Mouse (Mus musculus) E14TG2a.4 (cell line): ENCODE measurements around the gene 4930407I10Rik.

Experiments used
- CTCF ChIP-seq: conservative IDR thresholded peaks from 2 replicates; pipeline ENCODE4 v1.5.1; 2014; ENCODE audit warnings: low read length
- NANOG ChIP-seq: IDR thresholded peaks from 2 replicates; pipeline ENCODE4 v1.6.1; 2014; ENCODE audit warnings: borderline replicate concordance, low read length, mixed read lengths
- POU5F1 ChIP-seq: IDR thresholded peaks from 2 replicates; pipeline ENCODE4 v1.6.1; 2014; ENCODE audit warnings: low read length, borderline replicate concordance

- TF ChIP-seq CTCF, result no peak
- TF ChIP-seq POU5F1, result no peak
- TF ChIP-seq NANOG, result no peak
Observed at GRCm38 (mm10) chr15:82052544-82052943, 6.4 kb upstream of the 4930407I10Rik start.
